Mouse (Mus musculus): ENCODE results near the gene Angptl3. TPM values are rescaled to one million over a fixed set of nuclear protein-coding genes. Genes with fewer than 3 reads are reported as not detected.
A peak's percentile ranks its signal among the peaks of the same experiment; 100 is the strongest.

Angptl3 gene
- total RNA-seq (2017) = 0.27 and 1.1 TPM in 2 replicates

DNA sequence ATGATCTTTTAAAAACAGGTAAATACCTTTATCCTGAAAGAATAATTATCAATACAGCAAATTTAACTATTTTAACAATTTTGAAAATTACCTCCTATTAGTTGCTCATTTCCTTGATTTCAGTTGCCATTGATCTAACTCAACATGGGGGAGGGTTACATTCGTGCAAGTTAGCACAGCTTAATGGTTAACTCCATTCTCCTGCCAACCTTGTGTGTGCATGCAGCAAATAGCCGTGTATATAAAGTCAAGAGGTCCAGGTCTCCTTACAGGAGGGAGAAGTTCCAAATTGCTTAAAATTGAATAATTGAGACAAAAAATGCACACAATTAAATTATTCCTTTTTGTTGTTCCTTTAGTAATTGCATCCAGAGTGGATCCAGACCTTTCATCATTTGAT, at the start of gene Angptl3:
Gene Angptl3 (plus strand): TSS at position 269 of the 400 bp plus-strand sequence.
- no peak for ATAC-seq (replicated peaks; ENCODE audit: low read depth, poor library complexity, severe bottlenecking)

- ATAC-seq (replicated peaks; ENCODE audit: low read depth, poor library complexity, severe bottlenecking) = no peak
These were observed 46.1 kb upstream of the Angptl3 start for GRCm38 (mm10) chr4:98984701-98985100.

GRCm38 (mm10) chr4:98993491-98993890, 37.3 kb upstream of the Angptl3 start:
- no peak for ATAC-seq (replicated peaks; ENCODE audit: low read depth, poor library complexity, severe bottlenecking)

- no peak for ATAC-seq (replicated peaks; ENCODE audit: low read depth, poor library complexity, severe bottlenecking)
These were observed 25.2 kb upstream of the Angptl3 start for GRCm38 (mm10) chr4:99005574-99005973.

DNA sequence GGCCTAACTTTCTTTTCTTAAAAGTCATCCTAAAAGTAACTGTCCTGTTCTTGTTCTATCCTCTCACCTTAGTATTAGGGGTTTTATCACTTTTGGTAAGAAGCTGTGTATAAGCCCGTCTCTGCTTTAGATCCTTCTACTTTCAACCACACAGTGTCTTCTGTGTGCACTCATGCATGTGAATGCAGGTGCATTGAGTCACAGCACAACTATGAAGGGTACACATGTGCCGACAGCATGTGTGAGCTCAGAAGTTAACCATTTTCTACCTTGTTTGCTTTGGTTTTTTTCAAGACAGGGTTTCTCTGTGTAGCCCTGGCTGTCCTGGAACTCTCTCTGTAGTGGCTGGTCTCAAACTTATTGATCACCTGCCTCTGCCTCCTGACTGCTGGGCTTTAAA, 24.4 kb upstream of the Angptl3 start:
- no peak for ATAC-seq (replicated peaks; ENCODE audit: low read depth, poor library complexity, severe bottlenecking)

DNA sequence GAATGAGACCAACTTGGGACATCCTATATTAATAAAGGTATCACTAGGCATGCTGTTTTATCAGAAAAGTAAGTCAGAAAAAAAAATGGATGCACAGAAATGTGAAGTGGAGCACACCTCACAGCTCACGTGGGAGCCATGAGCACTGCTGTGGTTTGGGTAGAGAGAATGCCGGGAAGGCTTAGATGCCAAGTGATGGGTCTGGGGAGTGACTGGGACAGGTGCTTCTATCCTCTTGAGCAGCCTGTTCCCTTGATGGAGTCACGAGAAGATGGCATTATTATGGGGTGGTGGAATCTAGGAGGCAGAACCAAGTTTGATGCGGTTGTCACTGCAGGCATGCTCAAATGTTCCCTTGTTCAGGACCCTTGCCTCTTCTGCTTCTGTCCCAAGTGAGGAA, 19.7 kb upstream of the Angptl3 start:
- ATAC-seq (replicated peaks; ENCODE audit: low read depth, poor library complexity, severe bottlenecking) = no peak

DNA sequence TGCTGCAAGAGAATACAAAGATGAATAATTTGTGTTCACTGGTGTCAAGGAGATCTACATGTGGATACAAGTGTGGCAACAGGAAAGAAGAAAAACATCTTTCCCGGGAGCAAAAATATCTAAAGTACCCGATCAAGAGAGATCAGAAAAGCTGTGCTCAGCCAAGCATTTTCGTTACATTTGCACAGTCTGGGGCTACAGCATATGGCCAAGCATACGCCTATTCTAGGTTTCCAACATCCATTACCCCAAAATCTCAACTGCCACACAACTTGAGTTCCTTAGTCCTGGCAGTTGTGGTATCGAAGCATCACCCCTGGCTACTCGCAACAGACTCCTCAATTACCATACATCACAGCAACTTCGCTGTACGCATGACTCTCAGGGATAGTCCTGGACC, 8.5 kb upstream of the Angptl3 start:
- ATAC-seq (replicated peaks; ENCODE audit: low read depth, poor library complexity, severe bottlenecking) = no peak

DNA sequence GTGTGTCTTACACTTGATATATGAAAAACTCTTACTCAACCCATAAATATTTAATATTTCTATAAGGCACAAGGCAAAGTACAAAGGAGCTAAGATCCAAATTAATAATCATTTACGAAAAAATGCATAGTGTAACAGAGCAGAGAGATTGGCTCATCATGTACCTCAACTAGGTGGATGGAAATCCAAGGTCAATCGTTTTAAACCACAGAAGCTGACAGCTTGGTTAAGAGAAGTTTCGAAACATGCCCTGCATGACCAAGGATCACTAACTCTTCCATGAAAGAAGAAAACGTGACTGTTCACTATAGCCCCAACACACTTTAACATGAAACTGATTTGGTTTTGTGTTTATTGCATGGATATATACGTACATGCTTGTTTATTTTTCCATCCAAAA, 2.4 kb upstream of the Angptl3 start:
- ATAC-seq (replicated peaks; ENCODE audit: low read depth, poor library complexity, severe bottlenecking) = no peak

- ATAC-seq (replicated peaks; ENCODE audit: low read depth, poor library complexity, severe bottlenecking) = peak; percentile 96
These were observed 2.2 kb downstream of the Angptl3 start for GRCm38 (mm10) chr4:99032921-99033320.

- peak; percentile 69 for ATAC-seq (replicated peaks; ENCODE audit: low read depth, poor library complexity, severe bottlenecking)
These were observed 14.1 kb downstream of the Angptl3 start for GRCm38 (mm10) chr4:99044854-99045253.

- no peak for ATAC-seq (replicated peaks; ENCODE audit: low read depth, poor library complexity, severe bottlenecking)
These were observed 15.7 kb downstream of the Angptl3 start for GRCm38 (mm10) chr4:99046471-99046870.

DNA sequence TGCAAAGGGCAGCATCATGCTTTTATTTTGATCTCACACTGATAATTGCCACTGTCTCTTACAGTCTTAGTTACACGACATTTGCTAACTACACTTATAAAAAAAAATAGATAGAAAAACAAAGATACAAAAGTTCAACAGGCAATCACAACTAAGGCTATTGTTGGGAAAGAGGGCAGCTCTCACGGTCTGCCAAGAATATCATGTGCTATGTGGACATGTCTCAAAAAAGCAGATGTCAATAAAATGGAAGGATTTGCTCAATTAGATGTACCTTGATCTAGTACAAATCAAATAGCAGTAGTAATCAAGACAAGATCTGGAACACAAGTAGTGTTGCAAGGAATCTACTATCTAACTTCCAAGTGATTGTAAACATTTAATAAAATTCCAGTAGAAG, 17.8 kb downstream of the Angptl3 start:
- ATAC-seq (replicated peaks; ENCODE audit: low read depth, poor library complexity, severe bottlenecking) = no peak

DNA sequence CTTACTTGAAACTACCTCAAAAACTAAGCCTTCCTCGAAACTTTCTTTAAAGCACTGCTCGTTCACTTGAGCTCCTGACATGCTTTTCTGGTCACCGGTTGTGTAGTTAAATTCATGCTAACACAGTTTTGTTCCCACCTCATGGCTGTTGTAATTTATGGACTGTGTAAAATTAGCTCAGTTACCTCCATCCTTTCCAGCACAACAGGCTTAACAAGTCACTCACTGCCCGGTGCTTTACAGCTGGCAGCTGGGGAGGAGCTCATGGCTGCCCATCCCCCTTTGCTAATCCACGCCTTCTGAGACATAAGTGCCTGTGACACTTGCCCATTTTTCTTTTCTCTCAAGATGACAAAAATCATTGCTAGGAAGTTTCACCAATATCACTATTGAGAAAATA, 33.8 kb downstream of the Angptl3 start:
- ATAC-seq (replicated peaks; ENCODE audit: low read depth, poor library complexity, severe bottlenecking) = no peak

- no peak for ATAC-seq (replicated peaks; ENCODE audit: low read depth, poor library complexity, severe bottlenecking)
These were observed 38.1 kb downstream of the Angptl3 start for GRCm38 (mm10) chr4:99068806-99069205.

DNA sequence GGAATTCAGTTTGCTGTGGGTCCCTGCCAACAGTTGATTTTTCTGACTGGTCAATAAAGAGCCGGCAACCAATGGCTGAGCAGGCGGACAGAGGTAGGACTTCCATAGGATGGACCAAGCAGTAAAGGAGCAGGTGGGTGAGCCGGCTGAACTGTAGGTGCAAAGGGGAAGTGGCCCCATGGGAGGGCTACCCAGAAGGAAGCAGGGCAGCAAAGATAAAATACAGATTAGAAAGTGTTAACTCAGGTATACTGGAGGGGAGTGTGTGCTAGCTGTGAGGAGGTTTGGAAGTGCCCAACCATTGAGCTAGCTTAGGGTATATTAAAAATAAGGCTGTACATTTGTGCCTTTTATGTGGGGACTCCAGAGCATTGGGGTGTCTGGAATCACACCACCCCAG, 47.3 kb downstream of the Angptl3 start:
- ATAC-seq (replicated peaks; ENCODE audit: low read depth, poor library complexity, severe bottlenecking) = no peak

- no peak for ATAC-seq (replicated peaks; ENCODE audit: low read depth, poor library complexity, severe bottlenecking)
These were observed 50.4 kb downstream of the Angptl3 start for GRCm38 (mm10) chr4:99081169-99081568.

DNA sequence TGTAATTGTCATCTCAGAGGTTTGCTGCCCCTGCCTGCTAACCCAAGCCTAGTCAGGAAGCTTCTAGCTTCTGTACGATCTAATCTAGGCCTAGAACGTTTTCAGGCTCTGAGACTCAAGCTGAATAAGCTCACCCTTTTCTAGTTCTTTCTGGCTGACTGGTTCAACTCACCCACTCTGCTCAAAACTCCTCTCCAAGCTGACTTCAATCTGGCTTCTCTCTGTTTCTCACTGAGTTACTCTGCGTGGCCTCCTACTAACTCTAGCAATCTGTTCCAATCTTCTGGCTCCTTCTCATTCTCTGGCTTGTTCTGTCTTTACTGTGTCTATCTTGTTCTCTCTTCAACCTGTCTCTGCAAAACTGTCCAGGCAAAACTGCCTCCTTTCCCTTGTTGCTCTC, 53.1 kb downstream of the Angptl3 start:
- ATAC-seq (replicated peaks; ENCODE audit: low read depth, poor library complexity, severe bottlenecking) = no peak

DNA sequence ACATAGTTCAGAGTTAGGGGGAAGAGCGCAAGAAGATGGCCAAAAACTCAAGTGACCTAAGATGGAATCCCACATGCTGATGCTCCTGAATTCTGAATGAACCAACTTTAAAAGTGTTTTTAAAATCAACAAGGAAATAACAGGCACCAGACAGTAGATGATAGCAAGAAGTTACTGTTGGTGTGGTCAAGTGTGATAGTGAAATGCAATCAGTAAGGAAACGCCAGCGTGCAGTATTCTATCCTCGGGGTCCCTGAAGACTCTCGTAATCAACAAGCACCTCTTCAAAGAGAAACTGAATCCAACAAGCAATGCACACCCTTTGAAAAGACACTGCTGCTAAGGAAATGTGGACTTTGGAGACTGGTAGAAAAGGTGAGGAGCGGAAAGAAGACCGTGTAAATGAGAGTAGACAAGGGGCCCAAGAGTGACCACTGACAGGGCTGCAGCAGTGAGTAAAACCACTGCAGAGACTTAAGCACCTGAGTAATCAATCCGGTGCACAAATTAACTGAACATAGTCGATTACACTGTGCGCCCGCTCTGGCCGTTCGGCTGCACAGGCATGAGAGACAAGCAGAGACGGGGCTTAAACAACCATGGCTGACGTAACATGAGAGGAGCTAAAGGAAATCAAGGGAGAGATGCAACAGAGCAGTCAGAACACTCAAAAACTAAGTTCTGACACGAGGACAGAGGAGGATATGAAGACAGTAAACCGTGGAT, 57.2 kb downstream of the Angptl3 start:
- ATAC-seq (replicated peaks; ENCODE audit: low read depth, poor library complexity, severe bottlenecking) = no peak; the same call in 1 of the 2 replicates

DNA sequence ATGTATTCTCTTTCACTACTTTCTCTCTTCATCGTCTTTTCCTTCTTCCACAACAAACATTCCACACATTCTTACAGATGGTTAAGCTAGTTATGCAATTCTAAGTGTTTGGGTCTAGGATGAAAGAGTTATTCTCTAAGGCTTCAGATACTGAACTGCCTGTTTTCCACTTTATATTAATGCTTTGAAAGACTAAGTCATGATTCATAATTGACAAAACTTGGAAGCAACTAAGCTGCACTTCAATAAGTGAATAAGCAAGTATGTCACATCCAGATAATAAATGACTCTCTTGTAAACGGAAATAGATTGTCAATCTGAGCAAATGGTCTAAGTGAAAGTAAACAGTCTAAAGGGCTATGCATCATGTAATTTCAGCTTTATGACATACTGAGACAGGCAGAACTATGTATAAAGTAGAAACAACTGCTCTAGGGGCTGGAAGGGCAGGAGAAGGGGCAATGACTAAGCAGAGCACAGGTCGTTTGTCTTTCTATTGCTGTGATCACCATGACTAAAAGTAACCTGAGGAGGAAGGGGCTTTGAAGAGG, 60.5 kb downstream of the Angptl3 start:
- no peak for ATAC-seq (replicated peaks; ENCODE audit: low read depth, poor library complexity, severe bottlenecking)

DNA sequence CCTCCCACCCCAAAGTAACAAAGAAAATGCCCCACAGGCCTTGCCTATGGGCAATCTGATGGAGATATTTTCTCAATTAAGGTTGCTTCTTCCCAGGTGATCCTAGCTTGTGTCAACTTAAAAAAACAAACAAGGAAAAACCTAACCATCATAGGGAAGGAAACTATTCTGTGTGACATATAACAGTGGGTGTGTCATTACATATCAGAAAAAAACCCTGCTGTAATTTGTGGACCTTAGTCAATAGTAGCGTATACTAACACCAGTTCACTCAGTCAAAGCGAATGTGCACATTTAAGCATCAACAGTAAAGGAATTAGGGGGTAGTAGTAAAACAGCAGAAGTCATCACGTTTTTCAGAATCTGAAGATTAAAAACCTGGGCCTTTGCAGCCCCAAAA, 61.0 kb downstream of the Angptl3 start:
- ATAC-seq (replicated peaks; ENCODE audit: low read depth, poor library complexity, severe bottlenecking) = no peak

All from common myeloid progenitor, adult 5-6 weeks (primary cell).